Mouse (Mus musculus) G1E-ER4 (cell line): ENCODE measurements around the gene Tmem14a. TPM values are rescaled to one million over a fixed set of nuclear protein-coding genes. Genes with fewer than 3 reads are reported as not detected.

Source experiments
- GATA1 ChIP-seq: IDR thresholded peaks from one replicate; pipeline ENCODE4 v1.8.0; 2012; ENCODE audit warnings: low read length, inconsistent platforms
- polyA plus RNA-seq: library from polyadenylated mRNA; stranded (reverse); fragments of >175 nt; gene quantifications from 2 replicates; pipeline ENCODE4 v1.2.3, GENCODE M21; 2012

Gene Tmem14a
- polyA plus RNA-seq, 1 experiment, result 0.32 TPM

GRCm38 (mm10) chr1:21251661-21252060 lies 33.3 kb downstream of the Tmem14a start:
- no peak for TF ChIP-seq GATA1

GRCm38 (mm10) chr1:21252566-21253302 lies 34.4 kb downstream of the Tmem14a start:
- no peak for TF ChIP-seq GATA1

- no peak for TF ChIP-seq GATA1
These were observed 34.9 kb downstream of the Tmem14a start for GRCm38 (mm10) chr1:21253303-21253650.

GRCm38 (mm10) chr1:21253856-21254255 lies 35.5 kb downstream of the Tmem14a start:
- no peak for TF ChIP-seq GATA1

GRCm38 (mm10) chr1:21255625-21256345 lies 37.4 kb downstream of the Tmem14a start:
- TF ChIP-seq GATA1, result no peak

- no peak for TF ChIP-seq GATA1
These were observed 38.0 kb downstream of the Tmem14a start for GRCm38 (mm10) chr1:21256391-21256790.

GRCm38 (mm10) chr1:21256871-21257270 lies 38.5 kb downstream of the Tmem14a start:
- TF ChIP-seq GATA1, result no peak

- TF ChIP-seq GATA1, result no peak
These were observed 44.0 kb downstream of the Tmem14a start for GRCm38 (mm10) chr1:21262401-21262800.

GRCm38 (mm10) chr1:21263986-21264385 lies 45.6 kb downstream of the Tmem14a start:
- no peak for TF ChIP-seq GATA1

- no peak for TF ChIP-seq GATA1
These were observed 46.4 kb downstream of the Tmem14a start for GRCm38 (mm10) chr1:21264747-21265146.

GRCm38 (mm10) chr1:21266766-21267165 lies 48.4 kb downstream of the Tmem14a start:
- TF ChIP-seq GATA1, result no peak

- no peak for TF ChIP-seq GATA1
These were observed 53.1 kb downstream of the Tmem14a start for GRCm38 (mm10) chr1:21271343-21272055.

- no peak for TF ChIP-seq GATA1
These were observed 53.7 kb downstream of the Tmem14a start for GRCm38 (mm10) chr1:21272056-21272431.

- TF ChIP-seq GATA1, result no peak
These were observed 54.7 kb downstream of the Tmem14a start for GRCm38 (mm10) chr1:21273091-21273490.

GRCm38 (mm10) chr1:21274437-21275040 lies 56.2 kb downstream of the Tmem14a start:
- TF ChIP-seq GATA1, result no peak

Other genes starting within 250 kb of the Tmem14a start
- 0.30 and 0.48 TPM in 2 replicates for gene Tram2, start 139.3 kb upstream of the Tmem14a start, polyA plus RNA-seq
- gene Gsta3, start 22.0 kb downstream of the Tmem14a start, polyA plus RNA-seq, result not detected in 2 replicates
- not detected in 2 replicates for gene Khdc1a, start 131.1 kb downstream of the Tmem14a start, polyA plus RNA-seq
- gene Khdc1c, start 149.8 kb downstream of the Tmem14a start, polyA plus RNA-seq, result not detected in 2 replicates
- not detected in 2 replicates for gene Khdc1b, start 165.0 kb downstream of the Tmem14a start, polyA plus RNA-seq